Mouse (Mus musculus): ENCODE results near the gene Ephb4.

GRCm38 (mm10) chr5:137343412-137343811, 6.5 kb upstream of the Ephb4 start:
- TF ChIP-seq CTCF (IDR thresholded peaks at IDR 0.05 in 2 of 3, conservative IDR thresholded peaks at IDR 0.05 in 1 of 3; ENCODE audit: control insufficient read depth in 1 of 3, insufficient read depth in 1 of 3, low read depth in 2 of 3, low read length in 3 of 3, poor library complexity in 1 of 3, severe bottlenecking in 1 of 3) (no peak), E2F4 (IDR thresholded peaks at IDR 0.05; ENCODE audit: borderline replicate concordance, low read depth, low read length) (no peak), POLR2A (IDR thresholded peaks at IDR 0.05; ENCODE audit: control insufficient read depth in 1 of 2, insufficient read depth in 1 of 2, low read depth in 1 of 2, low read length in 2 of 2, poor library complexity in 1 of 2) (no peak), TBP (IDR thresholded peaks at IDR 0.05; ENCODE audit: low read depth, low read length) (no peak), MAZ (IDR thresholded peaks at IDR 0.05; ENCODE audit: low read depth, low read length) (no peak), SIN3A (IDR thresholded peaks at IDR 0.05; ENCODE audit: low read length) (no peak), MAFK (IDR thresholded peaks at IDR 0.05; ENCODE audit: borderline replicate concordance, low read depth, low read length) (no peak), EP300 (IDR thresholded peaks at IDR 0.05; ENCODE audit: low read depth in 1 of 2, low read length in 2 of 2) (no peak), KAT2A (conservative IDR thresholded peaks at IDR 0.05; ENCODE audit: low read depth, low read length) (no peak), ZMIZ1 (IDR thresholded peaks at IDR 0.05; ENCODE audit: low read depth, low read length) (no peak), JUND (IDR thresholded peaks at IDR 0.05; ENCODE audit: low read depth, low read length) (no peak), RCOR1 (IDR thresholded peaks at IDR 0.05; ENCODE audit: low read depth, low read length) (no peak), USF1 (IDR thresholded peaks at IDR 0.05; ENCODE audit: low read depth, low read length) (no peak), CHD2 (IDR thresholded peaks at IDR 0.05; ENCODE audit: low read length) (no peak)

Data from MEL (cell line).